ENCODE assay signal across 10 mouse cellular contexts in genomic region chr9:108462192-108462591, GRCm38 (mm10). TPM values are rescaled to one million over a fixed set of nuclear protein-coding genes. Genes with fewer than 3 reads are reported as not detected.
DNase-seq lines count a peak whose midpoint lies in the region; ATAC-seq and TF ChIP-seq lines count a peak whose summit lies in the region.
"Had no signal": no experiment of that assay in that cellular context is flagged by ENCODE, and none has a peak within 500 bp of the region (broad histone marks: within the 10 kb centered on the region; RNA-seq: fewer than 3 reads in every experiment).

No protein-coding gene starts in this region.

- H3K4me2 ChIP-seq in hindbrain, embryonic 14.5 days (replicated peaks) = peak overlapping the region; percentile 96; the same call in 1 of the 2 replicates
- peak overlapping the region; percentile 72 for H3K4me2 ChIP-seq in heart, embryonic 14.5 days (ENCODE audit: low read length)
- 0 out of 2 replicates have a peak overlapping the region, but pooled peaks have one; percentile 82 for H3K4me2 ChIP-seq in limb, embryonic 11.5 days (ENCODE audit: low read depth, severe bottlenecking)
- H3K4me2 ChIP-seq in midbrain, embryonic 15.5 days = peak overlapping the region; percentile 74; the same call in 1 of the 2 replicates
- no peak overlapping the region for H3K4me2 ChIP-seq in forebrain, postnatal 0 days (ENCODE audit: low read depth)

- no peak for TF ChIP-seq CTCF in forebrain, postnatal 0 days (IDR thresholded peaks at IDR 0.05; ENCODE audit: low read depth)

- no peaks in the 10 kb centered on the region for H3K27me3 ChIP-seq in hindbrain, embryonic 14.5 days (ENCODE audit: control insufficient read depth, insufficient read depth, low read length)
- H3K27me3 ChIP-seq in hindbrain, embryonic 10.5 days (ENCODE audit: insufficient read depth, poor library complexity, severe bottlenecking) = peaks cover 6% of the 10 kb centered on the region; the same call in 1 of the 2 replicates
- no peaks in the 10 kb centered on the region for H3K27me3 ChIP-seq in heart, embryonic 14.5 days (ENCODE audit: control insufficient read depth, insufficient read depth, low read length)
- no peaks in the 10 kb centered on the region for H3K27me3 ChIP-seq in limb, embryonic 11.5 days (ENCODE audit: control insufficient read depth, insufficient read depth, low read length)
- H3K27me3 ChIP-seq in midbrain, embryonic 15.5 days (replicated peaks) = no peaks in the 10 kb centered on the region
- H3K27me3 ChIP-seq in forebrain, postnatal 0 days (ENCODE audit: insufficient read depth, low read length) = no peaks in the 10 kb centered on the region

- no peak for DNase-seq in hindbrain, embryonic 14.5 days (ENCODE audit: low spot score)
- DNase-seq in hindbrain, embryonic 10.5 days (ENCODE audit: low spot score) = no peak
- no peak for DNase-seq in limb, embryonic 11.5 days (ENCODE audit: low spot score)
- DNase-seq in adipocyte (ENCODE audit: low spot score) = no peak
- no peak for DNase-seq in forebrain, postnatal 0 days
- DNase-seq: right cerebral cortex, adult 18-20 months had no signal

- WGBS in hindbrain, embryonic 14.5 days = 89% methylated on average over 10 of the region's 10 CpGs
- WGBS in hindbrain, embryonic 10.5 days = 93% methylated on average over 10 of the region's 10 CpGs
- 65% methylated on average over 10 of the region's 10 CpGs for WGBS in heart, embryonic 14.5 days
- 96% methylated on average over 10 of the region's 10 CpGs for WGBS in limb, embryonic 11.5 days
- 93% methylated on average over 10 of the region's 10 CpGs for WGBS in midbrain, embryonic 15.5 days
- 92% methylated on average over 10 of the region's 10 CpGs for WGBS in forebrain, postnatal 0 days

- H3K27ac ChIP-seq in hindbrain, embryonic 14.5 days = no peak overlapping the region
- H3K27ac ChIP-seq in hindbrain, embryonic 10.5 days = no peak overlapping the region
- H3K27ac ChIP-seq in heart, embryonic 14.5 days (replicated peaks in 1 of 2; ENCODE audit: control insufficient read depth in 1 of 2, insufficient read depth in 1 of 2, low read depth in 2 of 2, low read length in 2 of 2) = peak overlapping the region; percentile 51 to 90
- H3K27ac ChIP-seq in limb, embryonic 11.5 days (replicated peaks; ENCODE audit: low read depth, low read length) = no peak overlapping the region
- no peak overlapping the region for H3K27ac ChIP-seq in midbrain, embryonic 15.5 days
- H3K27ac ChIP-seq in forebrain, postnatal 0 days (ENCODE audit: low read depth, low read length) = no peak overlapping the region
- H3K27ac ChIP-seq: macrophage had no signal

- ATAC-seq in hindbrain, embryonic 14.5 days (ENCODE audit: low FRiP score) = no peak
- no peak for ATAC-seq in heart, embryonic 14.5 days (ENCODE audit: insufficient number of reproducible peaks, insufficient read depth, low FRiP score, low read depth)
- no peak for ATAC-seq in limb, embryonic 11.5 days (ENCODE audit: insufficient number of reproducible peaks, low FRiP score, low TSS enrichment, low read depth)
- ATAC-seq in midbrain, embryonic 15.5 days (replicated peaks) = no peak
- ATAC-seq in frontal cortex, adult (ENCODE audit: low TSS enrichment) = no peak
- ATAC-seq in forebrain, postnatal 0 days = no peak

- peaks cover 41% of the 10 kb centered on the region for H3K36me3 ChIP-seq in hindbrain, embryonic 14.5 days (replicated peaks; ENCODE audit: control insufficient read depth, insufficient read depth)
- peaks cover 53% of the 10 kb centered on the region for H3K36me3 ChIP-seq in hindbrain, embryonic 10.5 days
- H3K36me3 ChIP-seq in heart, embryonic 14.5 days (ENCODE audit: control insufficient read depth, insufficient read depth, low read length) = peaks cover 39% of the 10 kb centered on the region
- peaks cover 17% of the 10 kb centered on the region; the same call in 1 of the 2 replicates for H3K36me3 ChIP-seq in limb, embryonic 11.5 days (ENCODE audit: control insufficient read depth, insufficient read depth, low read length)
- H3K36me3 ChIP-seq in midbrain, embryonic 15.5 days (replicated peaks) = peaks cover 22% of the 10 kb centered on the region
- H3K36me3 ChIP-seq in forebrain, postnatal 0 days (ENCODE audit: insufficient read depth) = peaks cover 34% of the 10 kb centered on the region

- H3K4me1 ChIP-seq in hindbrain, embryonic 14.5 days (replicated peaks; ENCODE audit: control insufficient read depth, insufficient read depth, low read length) = peaks cover 10% of the 10 kb centered on the region
- H3K4me1 ChIP-seq in hindbrain, embryonic 10.5 days (replicated peaks) = peaks cover 21% of the 10 kb centered on the region
- peaks cover 11 to 16% of the 10 kb centered on the region in 2 experiments for H3K4me1 ChIP-seq in heart, embryonic 14.5 days (ENCODE audit: control insufficient read depth in 2 of 2, insufficient read depth in 2 of 2, low read length in 2 of 2)
- peaks cover 6% of the 10 kb centered on the region for H3K4me1 ChIP-seq in limb, embryonic 11.5 days (ENCODE audit: control insufficient read depth, insufficient read depth, low read length)
- peaks cover 15% of the 10 kb centered on the region for H3K4me1 ChIP-seq in midbrain, embryonic 15.5 days
- 0 out of 2 replicates have a peak, but pooled peaks cover 8% of the 10 kb centered on the region for H3K4me1 ChIP-seq in forebrain, postnatal 0 days (ENCODE audit: insufficient read depth)

- H3K9me3 ChIP-seq in hindbrain, embryonic 14.5 days (ENCODE audit: control insufficient read depth, low read length) = no peaks in the 10 kb centered on the region
- no peaks in the 10 kb centered on the region for H3K9me3 ChIP-seq in hindbrain, embryonic 10.5 days
- H3K9me3 ChIP-seq in heart, embryonic 14.5 days (ENCODE audit: control insufficient read depth, low read length) = no peaks in the 10 kb centered on the region
- no peaks in the 10 kb centered on the region for H3K9me3 ChIP-seq in limb, embryonic 11.5 days (ENCODE audit: control insufficient read depth, low read length)
- H3K9me3 ChIP-seq in midbrain, embryonic 15.5 days = no peaks in the 10 kb centered on the region
- no peaks in the 10 kb centered on the region for H3K9me3 ChIP-seq in forebrain, postnatal 0 days (ENCODE audit: low read length)

- H3K9ac ChIP-seq in hindbrain, embryonic 14.5 days = no peak overlapping the region
- H3K9ac ChIP-seq in heart, embryonic 14.5 days (ENCODE audit: low read length) = no peak overlapping the region
- no peak overlapping the region for H3K9ac ChIP-seq in limb, embryonic 11.5 days (ENCODE audit: low read length)
- no peak overlapping the region for H3K9ac ChIP-seq in midbrain, embryonic 15.5 days
- H3K9ac ChIP-seq in forebrain, postnatal 0 days = no peak overlapping the region

- H3K4me3 ChIP-seq in hindbrain, embryonic 14.5 days (replicated peaks; ENCODE audit: low read length) = no peak overlapping the region
- no peak overlapping the region for H3K4me3 ChIP-seq in hindbrain, embryonic 10.5 days
- H3K4me3 ChIP-seq in heart, embryonic 14.5 days (ENCODE audit: control insufficient read depth in 1 of 2, insufficient read depth in 1 of 2, low read depth in 1 of 2, low read length in 2 of 2) = no peak overlapping the region
- no peak overlapping the region for H3K4me3 ChIP-seq in limb, embryonic 11.5 days (ENCODE audit: low read depth, low read length)
- H3K4me3 ChIP-seq in midbrain, embryonic 15.5 days = no peak overlapping the region
- no peak overlapping the region for H3K4me3 ChIP-seq in forebrain, postnatal 0 days (ENCODE audit: low read depth, low read length)

RNA-seq across cellular contexts. Expression of gene Klhdc8b, which starts 0.8 kb away (rescaled TPM):
- polyA plus RNA-seq in hindbrain, embryonic 14.5 days (2014; fragmentation: Nextera tagmentation; extraction: Ambion mirVana) = 52.8 and 57.2 TPM in 2 replicates
- polyA plus RNA-seq in hindbrain, embryonic 10.5 days (2016; fragmentation: Nextera tagmentation; extraction: Ambion mirVana) = 29.5 and 41.3 TPM in 2 replicates
- 87.0 and 94.7 TPM in 2 replicates for polyA plus RNA-seq in heart, embryonic 14.5 days (2014; fragmentation: Nextera tagmentation; extraction: Ambion mirVana)
- 13.6 and 17.2 TPM in 2 replicates for polyA plus RNA-seq in limb, embryonic 11.5 days (2014; fragmentation: Nextera tagmentation; extraction: Ambion mirVana)
- 82.8 and 87.3 TPM in 2 replicates for polyA plus RNA-seq in midbrain, embryonic 15.5 days (2015; fragmentation: Nextera tagmentation; extraction: Ambion mirVana)
- total RNA-seq in forebrain, postnatal 0 days (2014; rRNA removed) = 68.7 and 95.6 TPM in 2 replicates
- polyA plus RNA-seq in forebrain, postnatal 0 days (2015; fragmentation: Nextera tagmentation; extraction: Ambion mirVana) = 45.5 and 56.5 TPM in 2 replicates

RNA-seq across cellular contexts. Expression of gene Ccdc71, which starts 1.9 kb away (rescaled TPM):
- polyA plus RNA-seq in hindbrain, embryonic 14.5 days (2014; fragmentation: Nextera tagmentation; extraction: Ambion mirVana) = 44.9 and 51.4 TPM in 2 replicates
- polyA plus RNA-seq in hindbrain, embryonic 10.5 days (2016; fragmentation: Nextera tagmentation; extraction: Ambion mirVana) = 56.1 and 56.9 TPM in 2 replicates
- polyA plus RNA-seq in heart, embryonic 14.5 days (2014; fragmentation: Nextera tagmentation; extraction: Ambion mirVana) = 31.0 and 31.9 TPM in 2 replicates
- 46.0 and 55.5 TPM in 2 replicates for polyA plus RNA-seq in limb, embryonic 11.5 days (2014; fragmentation: Nextera tagmentation; extraction: Ambion mirVana)
- polyA plus RNA-seq in midbrain, embryonic 15.5 days (2015; fragmentation: Nextera tagmentation; extraction: Ambion mirVana) = 70.2 and 71.4 TPM in 2 replicates
- 37.2 and 38.7 TPM in 2 replicates for total RNA-seq in forebrain, postnatal 0 days (2014; rRNA removed)
- 51.6 and 55.8 TPM in 2 replicates for polyA plus RNA-seq in forebrain, postnatal 0 days (2015; fragmentation: Nextera tagmentation; extraction: Ambion mirVana)

RNA-seq across cellular contexts. Expression of gene Lamb2, which starts 17.3 kb away (rescaled TPM):
- 18.9 and 19.4 TPM in 2 replicates for polyA plus RNA-seq in hindbrain, embryonic 14.5 days (2014; fragmentation: Nextera tagmentation; extraction: Ambion mirVana)
- 40.8 and 41.0 TPM in 2 replicates for polyA plus RNA-seq in hindbrain, embryonic 10.5 days (2016; fragmentation: Nextera tagmentation; extraction: Ambion mirVana)
- polyA plus RNA-seq in heart, embryonic 14.5 days (2014; fragmentation: Nextera tagmentation; extraction: Ambion mirVana) = 38.9 and 41.5 TPM in 2 replicates
- polyA plus RNA-seq in limb, embryonic 11.5 days (2014; fragmentation: Nextera tagmentation; extraction: Ambion mirVana) = 18.0 and 18.9 TPM in 2 replicates
- 19.1 and 22.7 TPM in 2 replicates for polyA plus RNA-seq in midbrain, embryonic 15.5 days (2015; fragmentation: Nextera tagmentation; extraction: Ambion mirVana)
- total RNA-seq in forebrain, postnatal 0 days (2014; rRNA removed) = 22.5 and 36.3 TPM in 2 replicates
- polyA plus RNA-seq in forebrain, postnatal 0 days (2015; fragmentation: Nextera tagmentation; extraction: Ambion mirVana) = 9.1 and 12.5 TPM in 2 replicates

RNA-seq across cellular contexts. Expression of gene BC048562, which starts 25.9 kb away (rescaled TPM):
- polyA plus RNA-seq in hindbrain, embryonic 14.5 days (2014; fragmentation: Nextera tagmentation; extraction: Ambion mirVana) = not detected in 2 replicates
- polyA plus RNA-seq in hindbrain, embryonic 10.5 days (2016; fragmentation: Nextera tagmentation; extraction: Ambion mirVana) = not detected in 2 replicates
- not detected in 2 replicates for polyA plus RNA-seq in heart, embryonic 14.5 days (2014; fragmentation: Nextera tagmentation; extraction: Ambion mirVana)
- polyA plus RNA-seq in limb, embryonic 11.5 days (2014; fragmentation: Nextera tagmentation; extraction: Ambion mirVana) = not detected in 2 replicates
- polyA plus RNA-seq in midbrain, embryonic 15.5 days (2015; fragmentation: Nextera tagmentation; extraction: Ambion mirVana) = not detected in 2 replicates
- total RNA-seq in forebrain, postnatal 0 days (2014; rRNA removed) = not detected in 2 replicates
- polyA plus RNA-seq in forebrain, postnatal 0 days (2015; fragmentation: Nextera tagmentation; extraction: Ambion mirVana) = not detected in 2 replicates
- polyA plus RNA-seq: macrophage had no signal

RNA-seq across cellular contexts. Expression of gene Usp19, which starts 28.2 kb away (rescaled TPM):
- 64.9 and 69.7 TPM in 2 replicates for polyA plus RNA-seq in hindbrain, embryonic 14.5 days (2014; fragmentation: Nextera tagmentation; extraction: Ambion mirVana)
- polyA plus RNA-seq in hindbrain, embryonic 10.5 days (2016; fragmentation: Nextera tagmentation; extraction: Ambion mirVana) = 86.5 and 87.8 TPM in 2 replicates
- polyA plus RNA-seq in heart, embryonic 14.5 days (2014; fragmentation: Nextera tagmentation; extraction: Ambion mirVana) = 54.4 and 57.0 TPM in 2 replicates
- polyA plus RNA-seq in limb, embryonic 11.5 days (2014; fragmentation: Nextera tagmentation; extraction: Ambion mirVana) = 73.6 and 81.7 TPM in 2 replicates
- polyA plus RNA-seq in midbrain, embryonic 15.5 days (2015; fragmentation: Nextera tagmentation; extraction: Ambion mirVana) = 87.1 and 94.3 TPM in 2 replicates
- total RNA-seq in forebrain, postnatal 0 days (2014; rRNA removed) = 90.3 and 97.0 TPM in 2 replicates
- polyA plus RNA-seq in forebrain, postnatal 0 days (2015; fragmentation: Nextera tagmentation; extraction: Ambion mirVana) = 32.2 and 41.5 TPM in 2 replicates

Comparison
In these comparisons a context has a peak if more than half of its experiments do, and no peak if none do; other contexts are left out.
1. H3K27ac ChIP-seq: peak in heart, embryonic 14.5 days (2 of 2); none in hindbrain, embryonic 14.5 days (single experiment), hindbrain, embryonic 10.5 days (single experiment), limb, embryonic 11.5 days (single experiment), midbrain, embryonic 15.5 days (single experiment) and forebrain, postnatal 0 days (single experiment).